Mouse (Mus musculus) limb, embryonic 14.5 days (tissue): ENCODE measurements around the gene Col23a1. TPM values are rescaled to one million over a fixed set of nuclear protein-coding genes. Genes with fewer than 3 reads are reported as not detected.

Experiments used
- ATAC-seq: fragments of 200-750 bp; cut with Nextera tagmentation; 2 replicates; pipeline ENCODE4 v1.8.0; 2017; ENCODE audit warnings: low read depth, moderate number of reproducible peaks, moderate TSS enrichment; ENCODE audit not compliant: low FRiP score
- DNase-seq: peaks from one replicate; pipeline ENCODE4 v3.0.0-alpha.2; 2015; ENCODE audit warnings: low spot score
- H3K27ac ChIP-seq: fragments of 300-500 bp; sonication (generic); replicated peaks from 2 replicates; pipeline ENCODE4 v1.5.1; 2014; ENCODE audit warnings: low read depth, mild to moderate bottlenecking, low read length, moderate library complexity, mixed read lengths
- H3K27me3 ChIP-seq: fragments of 300-500 bp; sonication (generic); 2 replicates; pipeline ENCODE4 v1.6.1; 2014; ENCODE audit warnings: low read length, mixed read lengths; ENCODE audit not compliant: control insufficient read depth, insufficient read depth
- H3K36me3 ChIP-seq: fragments of 300-500 bp; sonication (generic); 2 replicates; pipeline ENCODE4 v1.6.1; 2014; ENCODE audit warnings: mild to moderate bottlenecking, low read length, moderate library complexity, mixed read lengths; ENCODE audit not compliant: control insufficient read depth, insufficient read depth
- H3K4me1 ChIP-seq: fragments of 300-500 bp; sonication (generic); 2 replicates; pipeline ENCODE4 v1.6.1; 2014; ENCODE audit warnings: antibody characterized with exemption, low read length, mixed read lengths; ENCODE audit not compliant: control insufficient read depth, insufficient read depth
- H3K4me2 ChIP-seq: fragments of 300-500 bp; sonication (generic); replicated peaks from 2 replicates; pipeline ENCODE4 v1.6.1; 2014; ENCODE audit warnings: low read depth, mild to moderate bottlenecking, low read length, moderate library complexity; ENCODE audit not compliant: severe bottlenecking
- H3K4me3 ChIP-seq: fragments of 300-500 bp; sonication (generic); replicated peaks from 2 replicates; pipeline ENCODE4 v1.5.1; 2014; ENCODE audit warnings: low read length
- H3K9ac ChIP-seq: fragments of 300-500 bp; sonication (generic); 2 replicates; pipeline ENCODE4 v1.6.1; 2014; ENCODE audit warnings: mild to moderate bottlenecking, low read depth, low read length, moderate library complexity; ENCODE audit not compliant: severe bottlenecking
- H3K9me3 ChIP-seq: fragments of 300-500 bp; sonication (generic); 2 replicates; pipeline ENCODE4 v1.6.1; 2016; ENCODE audit warnings: low read length; ENCODE audit not compliant: control insufficient read depth
- POLR2A ChIP-seq: fragments of 200-500 bp; IDR thresholded peaks from 2 replicates; pipeline ENCODE4 v1.8.0; 2012; ENCODE audit warnings: inconsistent platforms, mild to moderate bottlenecking, moderate library complexity, borderline replicate concordance; ENCODE audit not compliant: insufficient read depth, insufficient read length; ENCODE audit errors: extremely low read depth
- WGBS: fragments of 180-500 bp; shearing (Covaris S2); extraction: QIAGEN DNeasy Blood & Tissue Kit; methylation state at CpG from one replicate; pipeline ENCODE4 v1.1.7; 2014; 5-methylcytosine and 5-hydroxymethylcytosine counted together
- polyA plus RNA-seq, 2 experiments: library from polyadenylated mRNA; depleted of rRNA in 1 of 2; stranded (reverse) in 1 of 2; unstranded in 1 of 2; fragments of >200 nt; fragmentation: Nextera tagmentation in 1 of 2; extraction: Ambion mirVana in 1 of 2; gene quantifications; 2 replicates each; pipeline versions ENCODE4 v1.2.1 to v1.2.3; 2012 to 2014

Col23a1 gene
- polyA plus RNA-seq, 2 experiments, result 28.0 to 29.4 TPM

DNA sequence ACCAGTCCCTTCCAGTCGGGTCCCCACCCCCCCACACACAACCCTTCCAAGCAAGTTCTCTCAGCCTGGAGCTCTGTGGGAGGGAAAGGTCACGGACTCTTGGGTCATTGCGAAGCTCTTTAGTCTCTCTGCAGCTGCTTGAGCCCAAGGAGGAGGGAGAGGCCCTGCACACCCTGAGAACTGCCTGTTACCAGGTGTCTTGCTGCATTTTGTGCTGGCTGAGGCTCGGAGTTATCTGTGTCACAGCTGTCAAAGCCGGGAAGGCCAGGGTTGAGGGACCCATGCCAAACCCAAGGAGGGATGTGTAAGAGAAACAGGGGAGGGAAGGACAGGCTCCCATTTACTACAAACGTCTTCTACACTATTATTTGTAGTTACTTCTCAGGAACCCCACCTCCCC lies 218.3 kb downstream of the Col23a1 start:
- no peaks in the 10 kb centered on the region for H3K9me3 ChIP-seq
- H3K4me2 ChIP-seq, result no peak overlapping the region
- DNase-seq (no peak), ATAC-seq (no peak)
- H3K36me3 ChIP-seq, result no peaks in the 10 kb centered on the region
- 25% methylated on average over 6 of the region's 6 CpGs for WGBS
- TF ChIP-seq POLR2A, result no peak
- no peak overlapping the region for H3K4me3 ChIP-seq
- H3K27me3 ChIP-seq, result no peaks in the 10 kb centered on the region
- H3K4me1 ChIP-seq, result peaks cover 12% of the 10 kb centered on the region
- no peak overlapping the region for H3K9ac ChIP-seq
- no peak overlapping the region for H3K27ac ChIP-seq

- Histone ChIP-seq H3K4me2 (no peak overlapping the region), H3K9ac (no peak overlapping the region), H3K27me3 (no peaks in the 10 kb centered on the region), H3K4me1 (peaks cover 12% of the 10 kb centered on the region), H3K4me3 (no peak overlapping the region), H3K9me3 (no peaks in the 10 kb centered on the region), H3K27ac (no peak overlapping the region), H3K36me3 (no peaks in the 10 kb centered on the region)
- 58% methylated on average over 5 of the region's 5 CpGs for WGBS
- no peak for TF ChIP-seq POLR2A
- ATAC-seq (no peak), DNase-seq (no peak)
These were observed 219.5 kb downstream of the Col23a1 start for GRCm38 (mm10) chr11:51509211-51509610.

GRCm38 (mm10) chr11:51513019-51513418 lies 223.3 kb downstream of the Col23a1 start:
- H3K9ac ChIP-seq, result no peak overlapping the region
- DNase-seq, result no peak
- no peak overlapping the region for H3K27ac ChIP-seq
- H3K9me3 ChIP-seq, result no peaks in the 10 kb centered on the region
- H3K27me3 ChIP-seq, result no peaks in the 10 kb centered on the region
- no peaks in the 10 kb centered on the region for H3K36me3 ChIP-seq
- H3K4me1 ChIP-seq, result peaks cover 8% of the 10 kb centered on the region
- 70% methylated on average over 6 of the region's 6 CpGs for WGBS
- H3K4me3 ChIP-seq, result no peak overlapping the region
- ATAC-seq, result no peak
- no peak overlapping the region for H3K4me2 ChIP-seq
- TF ChIP-seq POLR2A, result no peak

GRCm38 (mm10) chr11:51515346-51515745 lies 225.6 kb downstream of the Col23a1 start:
- 0 out of 2 replicates have a peak, but pooled peaks cover 3% of the 10 kb centered on the region for H3K4me1 ChIP-seq
- 82% methylated on average over 11 of the region's 11 CpGs for WGBS
- H3K9ac ChIP-seq, result no peak overlapping the region
- DNase-seq, result no peak
- no peak overlapping the region for H3K4me3 ChIP-seq
- no peaks in the 10 kb centered on the region for H3K36me3 ChIP-seq
- H3K27ac ChIP-seq, result no peak overlapping the region
- no peak for TF ChIP-seq POLR2A
- no peaks in the 10 kb centered on the region for H3K9me3 ChIP-seq
- no peak for ATAC-seq
- H3K27me3 ChIP-seq, result no peaks in the 10 kb centered on the region
- no peak overlapping the region for H3K4me2 ChIP-seq

DNA sequence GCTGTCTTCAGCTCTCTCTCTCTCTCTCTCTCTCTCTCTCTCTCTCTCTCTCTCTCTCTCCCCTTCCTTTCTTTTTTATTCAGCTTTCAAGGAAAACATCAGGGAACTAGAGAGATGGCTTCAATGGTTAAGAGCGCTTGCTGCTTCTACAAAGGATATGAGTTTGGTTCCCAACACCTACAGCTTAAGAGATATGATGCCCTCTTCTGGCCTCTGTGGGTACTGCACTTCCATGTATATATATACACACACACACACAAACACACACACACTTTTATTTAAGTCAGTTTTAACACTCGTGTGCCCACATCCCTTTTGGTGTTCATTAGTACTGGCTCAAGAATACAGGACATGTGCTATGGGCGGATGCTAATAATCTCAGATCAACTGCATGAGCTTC lies 228.4 kb downstream of the Col23a1 start:
- DNase-seq (no peak), ATAC-seq (no peak)
- Histone ChIP-seq H3K27ac (no peak overlapping the region), H3K9me3 (no peaks in the 10 kb centered on the region), H3K9ac (no peak overlapping the region), H3K4me3 (no peak overlapping the region), H3K4me1 (peaks cover 5% of the 10 kb centered on the region; the same call in 1 of the 2 replicates), H3K4me2 (no peak overlapping the region), H3K27me3 (no peaks in the 10 kb centered on the region), H3K36me3 (no peaks in the 10 kb centered on the region)
- no peak for TF ChIP-seq POLR2A
- WGBS, result 93% methylated on average over 3 of the region's 3 CpGs

GRCm38 (mm10) chr11:51518585-51518984 lies 228.9 kb downstream of the Col23a1 start:
- ATAC-seq, result no peak

More at GRCm38 (mm10) chr11:51518585-51518984, 228.9 kb downstream of the Col23a1 start:
- no peaks in the 10 kb centered on the region for H3K36me3 ChIP-seq
- no peaks in the 10 kb centered on the region for H3K27me3 ChIP-seq
- 69% methylated on average over 6 of the region's 6 CpGs for WGBS
- H3K4me1 ChIP-seq, result peaks cover 10% of the 10 kb centered on the region; the same call in 1 of the 2 replicates
- H3K27ac ChIP-seq, result no peak overlapping the region
- H3K9me3 ChIP-seq, result no peaks in the 10 kb centered on the region
- H3K4me2 ChIP-seq, result no peak overlapping the region
- no peak for TF ChIP-seq POLR2A
- no peak for DNase-seq
- H3K4me3 ChIP-seq, result no peak overlapping the region
- no peak overlapping the region for H3K9ac ChIP-seq
